Mouse (Mus musculus) MEL (cell line): ENCODE results near the gene Ldlrap1. TPM values are rescaled to one million over a fixed set of nuclear protein-coding genes. Genes with fewer than 3 reads are reported as not detected.

Experiments
- DNase-seq: peaks from one replicate; pipeline ENCODE4 v3.0.0; 2011; ENCODE audit warnings: low read depth, low spot score
- H3K27ac ChIP-seq: 2 replicates; pipeline ENCODE4 v1.5.1; 2012; ENCODE audit warnings: low read depth, mild to moderate bottlenecking, control low read depth, low read length, moderate library complexity; ENCODE audit not compliant: control insufficient read depth
- H3K27me3 ChIP-seq, 2 experiments: fragments of 150-350 bp in 1 of 2; sonication (generic) in 1 of 2; 2 replicates each; pipeline ENCODE4 v1.6.1; 2012; ENCODE audit warnings: low read length in 2 of 2, mild to moderate bottlenecking in 2 of 2, improper control_type of control experiment in 1 of 2, moderate library complexity in 1 of 2; ENCODE audit not compliant: insufficient read depth in 2 of 2, control insufficient read depth in 1 of 2
- H3K36me3 ChIP-seq, 2 experiments: 2 replicates each; pipeline ENCODE4 v1.6.1; 2012 to 2014; ENCODE audit warnings: low read length in 2 of 2, improper control_type of control experiment in 1 of 2, inconsistent platforms in 1 of 2, mild to moderate bottlenecking in 1 of 2; ENCODE audit not compliant: insufficient read depth in 2 of 2, control insufficient read depth in 1 of 2
- H3K4me1 ChIP-seq, 2 experiments: fragments of 150-350 bp in 1 of 2; sonication (generic) in 1 of 2; 2 replicates each; pipeline ENCODE4 v1.6.1; 2012; ENCODE audit warnings: low read length in 2 of 2, improper control_type of control experiment in 1 of 2, mild to moderate bottlenecking in 1 of 2; ENCODE audit not compliant: insufficient read depth in 2 of 2, control insufficient read depth in 1 of 2
- H3K4me3 ChIP-seq, 2 experiments: fragments of 150-350 bp in 1 of 2; sonication (generic) in 1 of 2; 2 replicates each; pipeline ENCODE4 v1.5.1; 2012; ENCODE audit warnings: low read depth in 2 of 2, low read length in 2 of 2, mild to moderate bottlenecking in 2 of 2, moderate library complexity in 2 of 2, control low read depth in 1 of 2, improper control_type of control experiment in 1 of 2; ENCODE audit not compliant: control insufficient read depth in 1 of 2, insufficient read depth in 1 of 2
- H3K79me2 ChIP-seq: 2 replicates; pipeline ENCODE4 v1.6.1; 2012; ENCODE audit warnings: mild to moderate bottlenecking, low read length, moderate library complexity; ENCODE audit not compliant: control insufficient read depth, poor library complexity, insufficient read depth
- H3K9ac ChIP-seq: 2 replicates; pipeline ENCODE4 v1.6.1; 2012; ENCODE audit warnings: low read depth, mild to moderate bottlenecking, control low read depth, low read length, moderate library complexity; ENCODE audit not compliant: control insufficient read depth, poor library complexity, severe bottlenecking
- H3K9me3 ChIP-seq: fragments of 150-350 bp; sonication (generic); replicated peaks from 2 replicates; pipeline ENCODE4 v1.6.1; 2012; ENCODE audit warnings: mild to moderate bottlenecking, low read length, improper control_type of control experiment, moderate library complexity; ENCODE audit not compliant: insufficient read depth
- BHLHE40 ChIP-seq: IDR thresholded peaks from 2 replicates; pipeline ENCODE4 v1.6.1; 2012; ENCODE audit warnings: low read depth, mild to moderate bottlenecking, inconsistent platforms, low read length, improper control_type of control experiment, borderline replicate concordance
- ETS1 ChIP-seq: IDR thresholded peaks from 2 replicates; pipeline ENCODE4 v1.6.1; 2012; ENCODE audit warnings: low read depth, mild to moderate bottlenecking, inconsistent platforms, low read length, improper control_type of control experiment, moderate library complexity
- JUND ChIP-seq: IDR thresholded peaks from 2 replicates; pipeline ENCODE4 v1.6.1; 2011; ENCODE audit warnings: low read depth, mild to moderate bottlenecking, improper control_type of control experiment, low read length
- KAT2A ChIP-seq: conservative IDR thresholded peaks from 2 replicates; pipeline ENCODE4 v1.6.1; 2012; ENCODE audit warnings: low read depth, low read length, improper control_type of control experiment, inconsistent platforms
- MAFK ChIP-seq: IDR thresholded peaks from 2 replicates; pipeline ENCODE4 v1.6.1; 2011; ENCODE audit warnings: low read depth, mild to moderate bottlenecking, low read length, improper control_type of control experiment, borderline replicate concordance
- MAX ChIP-seq: IDR thresholded peaks from 2 replicates; pipeline ENCODE4 v1.6.1; 2011; ENCODE audit warnings: low read length, improper control_type of control experiment
- MXI1 ChIP-seq: IDR thresholded peaks from 2 replicates; pipeline ENCODE4 v1.6.1; 2011; ENCODE audit warnings: mild to moderate bottlenecking, low read depth, low read length, improper control_type of control experiment
- MYB ChIP-seq: IDR thresholded peaks from 2 replicates; pipeline ENCODE4 v1.6.1; 2011; ENCODE audit warnings: mild to moderate bottlenecking, low read depth, low read length, improper control_type of control experiment
- MYC ChIP-seq: IDR thresholded peaks from 2 replicates; pipeline ENCODE4 v1.6.1; 2011; ENCODE audit warnings: low read depth, mild to moderate bottlenecking, low read length, improper control_type of control experiment, moderate library complexity
- SIN3A ChIP-seq: IDR thresholded peaks from 2 replicates; pipeline ENCODE4 v1.6.1; 2012; ENCODE audit warnings: low read length, improper control_type of control experiment, inconsistent platforms
- TBP ChIP-seq: IDR thresholded peaks from 2 replicates; pipeline ENCODE4 v1.8.0; 2011; ENCODE audit warnings: low read depth, low read length, improper control_type of control experiment
- USF1 ChIP-seq: IDR thresholded peaks from 2 replicates; pipeline ENCODE4 v1.6.1; 2014; ENCODE audit warnings: low read depth, mild to moderate bottlenecking, inconsistent platforms, low read length, improper control_type of control experiment, moderate library complexity
- USF2 ChIP-seq, 2 experiments: IDR thresholded peaks; 2 replicates each; pipeline ENCODE4 v1.6.1; 2011 to 2012; ENCODE audit warnings: improper control_type of control experiment in 2 of 2, low read length in 2 of 2, borderline replicate concordance in 1 of 2, inconsistent platforms in 1 of 2, low read depth in 1 of 2, mild to moderate bottlenecking in 1 of 2; ENCODE audit not compliant: insufficient read depth in 1 of 2
- ZMIZ1 ChIP-seq: IDR thresholded peaks from 2 replicates; pipeline ENCODE4 v1.6.1; 2012; ENCODE audit warnings: low read depth, mild to moderate bottlenecking, inconsistent platforms, low read length, improper control_type of control experiment, moderate library complexity
- ZNF384 ChIP-seq: IDR thresholded peaks from 2 replicates; pipeline ENCODE4 v1.6.1; 2012; ENCODE audit warnings: low read depth, mild to moderate bottlenecking, inconsistent platforms, low read length, improper control_type of control experiment
- polyA plus RNA-seq, 2 experiments: library from polyadenylated mRNA; stranded (reverse) in 1 of 2; unstranded in 1 of 2; fragments of >175 nt in 1 of 2; fragments of >200 nt in 1 of 2; gene quantifications; 2 replicates each; pipeline versions ENCODE4 v1.2.1 to v1.2.4; 2012; ENCODE audit warnings: low replicate concordance in 2 of 2, low read depth in 1 of 2; ENCODE audit not compliant: insufficient read length in 2 of 2, insufficient read depth in 1 of 2, missing spikeins in 1 of 2
- total RNA-seq: library from RNA; depleted of rRNA; stranded (reverse); fragments of 300-350 nt; gene quantifications from 2 replicates; pipeline ENCODE4 v1.2.3, GENCODE M21; 2012

Gene Ldlrap1
- total and polyA plus RNA-seq, 3 experiments, result 23.7 to 24.8 TPM; not detected in 1

DNA sequence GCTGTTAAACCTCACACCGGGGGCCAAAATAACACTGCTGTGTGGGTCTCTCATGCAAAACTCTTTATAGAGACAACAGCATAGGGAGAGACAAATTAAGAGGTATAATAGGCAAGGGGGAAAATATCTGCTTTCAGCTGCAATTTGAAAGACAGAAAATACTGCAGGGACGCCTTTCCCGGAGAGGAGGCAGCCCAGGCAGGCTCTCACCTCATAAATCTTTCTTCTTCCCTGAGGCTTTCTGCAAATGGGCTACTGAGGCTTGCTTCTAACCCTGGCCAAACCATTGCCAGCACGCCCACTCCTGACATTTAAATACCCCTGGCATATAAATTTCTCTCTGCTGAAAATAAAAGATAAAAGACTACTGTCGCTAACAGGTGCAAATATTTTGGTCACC, 62.5 kb downstream of the Ldlrap1 start:
- no peaks in the 10 kb centered on the region; a peak in 1 of 4 replicates for H3K36me3 ChIP-seq
- no peak overlapping the region for H3K4me3 ChIP-seq
- TF ChIP-seq ETS1 (no peak), ZMIZ1 (no peak), KAT2A (no peak), MYB (no peak), MXI1 (no peak), USF2 (IDR thresholded peaks at IDR 0.05; ENCODE audit: borderline replicate concordance in 1 of 2, insufficient read depth in 1 of 2, low read depth in 1 of 2, low read length in 2 of 2) (no peak), JUND (no peak), MAX (no peak), MYC (no peak), ZNF384 (no peak), MAFK (no peak), TBP (no peak), USF1 (no peak), SIN3A (no peak), BHLHE40 (no peak)
- no peak overlapping the region for H3K27ac ChIP-seq
- no peaks in the 10 kb centered on the region for H3K4me1 ChIP-seq
- no peaks in the 10 kb centered on the region; the same call in 1 of the 2 replicates for H3K79me2 ChIP-seq
- no peak for DNase-seq
- H3K9ac ChIP-seq, result no peak overlapping the region
- H3K27me3 ChIP-seq, result no peaks in the 10 kb centered on the region
- H3K9me3 ChIP-seq, result no peaks in the 10 kb centered on the region

DNA sequence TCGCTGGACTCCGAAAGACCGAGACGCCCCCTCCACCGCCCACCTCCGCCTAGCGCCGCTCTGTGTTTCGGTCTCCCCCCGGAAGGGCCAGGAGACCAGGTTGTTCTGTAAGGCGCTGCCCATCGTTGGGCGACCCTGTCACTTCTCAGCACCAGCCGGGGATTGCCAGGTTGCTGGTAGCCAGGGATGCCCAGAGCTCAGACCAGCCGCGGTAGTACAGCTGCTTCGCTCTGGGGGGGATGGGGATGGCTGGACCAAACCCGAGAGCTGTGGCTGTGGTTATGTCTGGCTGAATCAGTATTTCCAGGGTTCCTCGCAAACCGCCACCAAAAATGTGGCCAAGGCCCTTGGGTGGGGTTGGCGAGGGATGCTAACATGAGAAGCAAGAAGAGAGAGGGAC, 63.2 kb downstream of the Ldlrap1 start:
- Histone ChIP-seq H3K9ac (peak overlapping the region; percentile 36; the same call in 1 of the 2 replicates), H3K9me3 (no peaks in the 10 kb centered on the region), H3K4me1 (no peaks in the 10 kb centered on the region), H3K36me3 (no peaks in the 10 kb centered on the region; a peak in 1 of 4 replicates), H3K4me3 (peak overlapping the region; percentile 49 to 65), H3K27ac (no peak overlapping the region), H3K27me3 (no peaks in the 10 kb centered on the region), H3K79me2 (no peaks in the 10 kb centered on the region; the same call in 1 of the 2 replicates)
- TF ChIP-seq JUND, result no peak
- no peak for TF ChIP-seq MYB
- no peak for DNase-seq
